In the genomic region with DNA sequence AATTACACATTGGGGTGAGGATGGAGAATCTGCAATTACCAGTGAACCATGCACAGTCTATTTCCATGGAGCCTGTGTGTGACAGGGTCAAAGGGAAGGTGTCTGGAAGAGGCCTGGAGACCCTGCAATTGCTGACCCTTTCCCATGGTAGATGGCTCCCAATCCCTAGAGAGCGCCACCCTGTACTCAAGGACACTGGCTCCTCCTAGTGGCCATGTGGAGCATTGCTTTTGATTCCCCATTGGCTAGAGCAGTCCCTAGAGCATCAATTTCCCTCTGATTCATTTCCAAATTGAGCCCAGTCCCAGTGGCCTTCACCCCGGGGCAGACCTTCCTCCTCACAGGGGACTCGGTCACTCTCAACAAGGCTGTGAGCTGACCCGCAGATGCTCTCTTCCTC, we compare ENCODE assay signal across 7 mouse cellular contexts. TPM values are rescaled to one million over a fixed set of nuclear protein-coding genes. Genes with fewer than 3 reads are reported as not detected.
DNase-seq lines count a peak whose midpoint lies in the region; ATAC-seq and TF ChIP-seq lines count a peak whose summit lies in the region.

No protein-coding gene starts in this region.

- peaks cover 47% of the 10 kb centered on the region for H3K27me3 ChIP-seq in forebrain, embryonic 13.5 days
- peaks cover 15% of the 10 kb centered on the region; the same call in 1 of the 2 replicates for H3K27me3 ChIP-seq in hindbrain, postnatal 0 days (ENCODE audit: insufficient read depth, low read length)

- DNase-seq in R1 (ENCODE audit: low read depth, low spot score) = peak; percentile 80
- peak; percentile 67 for DNase-seq in c-Kit-positive CD71-negative TER-119-negative erythroid progenitor cells, embryonic 14.5 days (ENCODE audit: low read depth)
- DNase-seq in hindbrain, postnatal 0 days (ENCODE audit: low spot score) = peak; percentile 84
- peak; percentile 61 for DNase-seq in left cerebral cortex, adult 11 months (ENCODE audit: low spot score)
- DNase-seq in mesoderm, embryonic 11.5 days (ENCODE audit: low read depth, low spot score) = peak; percentile 86
- peak; percentile 59 to 82 for DNase-seq in spleen, postnatal 4 days (ENCODE audit: low spot score in 2 of 2)

- peaks cover 20% of the 10 kb centered on the region for H3K4me1 ChIP-seq in forebrain, embryonic 13.5 days
- peaks cover 8% of the 10 kb centered on the region; the same call in 1 of the 2 replicates for H3K4me1 ChIP-seq in hindbrain, postnatal 0 days (ENCODE audit: insufficient read depth, low read length)

- no peak overlapping the region for H3K4me3 ChIP-seq in forebrain, embryonic 13.5 days
- H3K4me3 ChIP-seq in hindbrain, postnatal 0 days (ENCODE audit: low read length) = no peak overlapping the region

- no peaks in the 10 kb centered on the region for H3K36me3 ChIP-seq in forebrain, embryonic 13.5 days (ENCODE audit: poor library complexity, severe bottlenecking)
- no peaks in the 10 kb centered on the region for H3K36me3 ChIP-seq in hindbrain, postnatal 0 days (ENCODE audit: insufficient read depth, low read length)

- peak; percentile 70; the same call in 1 of the 2 replicates for ATAC-seq in forebrain, embryonic 13.5 days
- ATAC-seq in hindbrain, postnatal 0 days = peak; percentile 36; the same call in 1 of the 2 replicates

- WGBS in forebrain, embryonic 13.5 days = 6% methylated on average over 4 of the region's 4 CpGs
- WGBS in hindbrain, postnatal 0 days = 2% methylated on average over 4 of the region's 4 CpGs

- H3K9ac ChIP-seq in forebrain, embryonic 13.5 days = no peak overlapping the region
- H3K9ac ChIP-seq in hindbrain, postnatal 0 days (replicated peaks; ENCODE audit: low read length) = no peak overlapping the region

- peak; percentile 95 for TF ChIP-seq CTCF in hindbrain, postnatal 0 days (IDR thresholded peaks at IDR 0.05; ENCODE audit: low read depth)

- H3K27ac ChIP-seq in forebrain, embryonic 13.5 days = no peak overlapping the region
- H3K27ac ChIP-seq in hindbrain, postnatal 0 days = no peak overlapping the region

- no peak overlapping the region for H3K4me2 ChIP-seq in forebrain, embryonic 13.5 days
- H3K4me2 ChIP-seq in hindbrain, postnatal 0 days (ENCODE audit: low read depth, low read length) = no peak overlapping the region

- H3K9me3 ChIP-seq in forebrain, embryonic 13.5 days (replicated peaks) = no peaks in the 10 kb centered on the region
- no peaks in the 10 kb centered on the region for H3K9me3 ChIP-seq in hindbrain, postnatal 0 days (ENCODE audit: low read length)

RNA-seq across cellular contexts. Expression of gene Phb, which starts 17.9 kb away (rescaled TPM):
- 187 and 188 TPM in 2 replicates for polyA plus RNA-seq in forebrain, embryonic 13.5 days (2015; fragmentation: Nextera tagmentation; extraction: Ambion mirVana)
- total RNA-seq in hindbrain, postnatal 0 days (2014; rRNA removed) = 143 and 156 TPM in 2 replicates
- 197 and 214 TPM in 2 replicates for polyA plus RNA-seq in hindbrain, postnatal 0 days (2015; fragmentation: Nextera tagmentation; extraction: Ambion mirVana)
